Mouse (Mus musculus) CH12.LX (cell line): ENCODE results near the gene Dpf3. TPM values are rescaled to one million over a fixed set of nuclear protein-coding genes. Genes with fewer than 3 reads are reported as not detected.

Experiments used
- DNase-seq: peaks from one replicate; pipeline ENCODE4 v3.0.0-alpha.2; 2013; ENCODE audit errors: extremely low read depth
- H3K27ac ChIP-seq: 2 replicates; pipeline ENCODE4 v1.5.1; 2012; ENCODE audit warnings: low read depth, mild to moderate bottlenecking, control low read depth, moderate library complexity; ENCODE audit not compliant: insufficient read depth
- H3K27me3 ChIP-seq: replicated peaks from 2 replicates; pipeline ENCODE3; 2012; ENCODE audit warnings: inconsistent platforms
- H3K36me3 ChIP-seq, 2 experiments: replicated peaks in 1 of 2; 2 replicates each; pipeline versions ENCODE3 to v1.6.1; 2012; ENCODE audit warnings: inconsistent platforms in 1 of 2, low read length in 1 of 2, mild to moderate bottlenecking in 1 of 2, mixed read lengths in 1 of 2, moderate library complexity in 1 of 2; ENCODE audit not compliant: control insufficient read depth in 1 of 2, insufficient read depth in 1 of 2
- H3K4me1 ChIP-seq, 2 experiments: 2 replicates each; pipeline ENCODE4 v1.6.1; 2012; ENCODE audit warnings: inconsistent platforms in 1 of 2, moderate library complexity in 1 of 2; ENCODE audit not compliant: insufficient read depth in 2 of 2, control insufficient read depth in 1 of 2
- H3K4me2 ChIP-seq: 2 replicates; pipeline ENCODE4 v1.6.1; 2012; ENCODE audit warnings: low read depth, mild to moderate bottlenecking, control low read depth; ENCODE audit not compliant: poor library complexity, insufficient read depth, severe bottlenecking
- H3K4me3 ChIP-seq, 3 experiments: fragments of 150-350 bp in 1 of 3; sonication (generic) in 1 of 3; replicated peaks in 1 of 3; 2 replicates each; pipeline versions ENCODE3 to v1.5.1; 2011 to 2012; ENCODE audit warnings: low read depth in 2 of 3, low read length in 2 of 3, mild to moderate bottlenecking in 2 of 3, moderate library complexity in 2 of 3, control low read depth in 1 of 3, improper control_type of control experiment in 1 of 3, inconsistent platforms in 1 of 3, mixed read lengths in 1 of 3; ENCODE audit not compliant: poor library complexity in 1 of 3
- H3K79me2 ChIP-seq: replicated peaks from 2 replicates; pipeline ENCODE4 v1.6.1; 2012; ENCODE audit warnings: mild to moderate bottlenecking, moderate library complexity; ENCODE audit not compliant: control insufficient read depth, poor library complexity, insufficient read depth, severe bottlenecking; ENCODE audit errors: extremely low read depth
- H3K9ac ChIP-seq: 2 replicates; pipeline ENCODE4 v1.6.1; 2012; ENCODE audit warnings: low read depth, mild to moderate bottlenecking, control low read depth, moderate library complexity; ENCODE audit not compliant: insufficient read depth
- H3K9me3 ChIP-seq: replicated peaks from 2 replicates; pipeline ENCODE3; 2012; ENCODE audit warnings: low read length, inconsistent platforms, mixed read lengths
- CTCF ChIP-seq, 2 experiments: IDR thresholded peaks in 1 of 2; conservative IDR thresholded peaks in 1 of 2; 2 replicates each; pipeline ENCODE4 v1.5.1; 2011 to 2012; ENCODE audit warnings: low read depth in 2 of 2, low read length in 2 of 2, improper control_type of control experiment in 1 of 2, inconsistent platforms in 1 of 2, mild to moderate bottlenecking in 1 of 2, moderate library complexity in 1 of 2
- EP300 ChIP-seq: IDR thresholded peaks from 2 replicates; pipeline ENCODE4 v1.6.1; 2011; ENCODE audit warnings: low read length, improper control_type of control experiment
- GABPA ChIP-seq: IDR thresholded peaks from 2 replicates; pipeline ENCODE4 v1.6.1; 2012; ENCODE audit warnings: low read depth, low read length, improper control_type of control experiment, inconsistent platforms; ENCODE audit not compliant: insufficient replicate concordance
- HCFC1 ChIP-seq: IDR thresholded peaks from 2 replicates; pipeline ENCODE4 v1.6.1; 2012; ENCODE audit warnings: low read depth, mild to moderate bottlenecking, inconsistent platforms, low read length, improper control_type of control experiment
- MAFK ChIP-seq: IDR thresholded peaks from 2 replicates; pipeline ENCODE4 v1.6.1; 2011; ENCODE audit warnings: low read length, improper control_type of control experiment; ENCODE audit not compliant: insufficient replicate concordance
- MAX ChIP-seq: IDR thresholded peaks from 2 replicates; pipeline ENCODE4 v1.6.1; 2011; ENCODE audit warnings: low read length, improper control_type of control experiment
- MYC ChIP-seq: IDR thresholded peaks from 2 replicates; pipeline ENCODE4 v1.6.1; 2011; ENCODE audit warnings: low read depth, mild to moderate bottlenecking, improper control_type of control experiment, low read length
- NRF1 ChIP-seq: IDR thresholded peaks from 2 replicates; pipeline ENCODE4 v1.6.1; 2014; ENCODE audit warnings: low read depth, mild to moderate bottlenecking, inconsistent platforms, low read length, improper control_type of control experiment, moderate library complexity
- PAX5 ChIP-seq: IDR thresholded peaks from 2 replicates; pipeline ENCODE4 v1.6.1; 2012; ENCODE audit warnings: low read length, inconsistent platforms, mixed read lengths
- POLR2A ChIP-seq: IDR thresholded peaks from 2 replicates; pipeline ENCODE4 v1.6.1; 2011; ENCODE audit warnings: low read depth, mild to moderate bottlenecking, improper control_type of control experiment, low read length
- RAD21 ChIP-seq: IDR thresholded peaks from 2 replicates; pipeline ENCODE4 v1.6.1; 2011; ENCODE audit warnings: low read depth, mild to moderate bottlenecking, low read length, improper control_type of control experiment, moderate library complexity
- RCOR1 ChIP-seq: conservative IDR thresholded peaks from 2 replicates; pipeline ENCODE4 v1.6.1; 2012; ENCODE audit warnings: low read depth, mild to moderate bottlenecking, inconsistent platforms, low read length, improper control_type of control experiment
- SIN3A ChIP-seq: IDR thresholded peaks from 2 replicates; pipeline ENCODE4 v1.6.1; 2012; ENCODE audit warnings: low read length, improper control_type of control experiment, inconsistent platforms
- SMC3 ChIP-seq: IDR thresholded peaks from 2 replicates; pipeline ENCODE4 v1.6.1; 2011; ENCODE audit warnings: low read depth, low read length, improper control_type of control experiment
- USF1 ChIP-seq: IDR thresholded peaks from 2 replicates; pipeline ENCODE4 v1.6.1; 2014; ENCODE audit warnings: low read depth, mild to moderate bottlenecking, inconsistent platforms, low read length, improper control_type of control experiment
- dilution Hi-C: fragments of 300-500 bp; cut with MboI; formaldehyde crosslinking; loops from 2 replicates; pipeline ENCODE4 v1.14.3; 2020; ENCODE audit warnings: low sequenced_read_pairs; ENCODE audit not compliant: extremely low pct_unique_long_range_greater_than_20kb, extremely low pct_ligation_motif_present
- in situ Hi-C: fragments of 300-500 bp; cut with MboI; formaldehyde crosslinking; loops from 3 replicates; pipeline ENCODE4 v1.14.3; 2019; ENCODE audit warnings: low sequenced_read_pairs, low pct_ligation_motif_present, low pct_unique_long_range_greater_than_20kb, mixed read lengths
- polyA plus RNA-seq: library from polyadenylated mRNA; unstranded; fragments of >175 nt; gene quantifications from 2 replicates; pipeline ENCODE4 v1.2.1, GENCODE M21; 2012; ENCODE audit warnings: low read depth; ENCODE audit not compliant: insufficient read length
- total RNA-seq, 2 experiments: library from RNA; depleted of rRNA; stranded (reverse); fragments of 300-350 nt in 1 of 2; fragments of >200 nt in 1 of 2; gene quantifications; 2 replicates each; pipeline ENCODE4 v1.2.3; 2012 to 2014

Gene Dpf3
- total and polyA plus RNA-seq, 3 experiments, result 0.42 to 1.2 (median 1.2) TPM

GRCm38 (mm10) chr12:83475419-83475818, 12.1 kb downstream of the Dpf3 start:
- no peaks in the 10 kb centered on the region for H3K36me3 ChIP-seq
- DNase-seq, result no peak
- H3K27me3 ChIP-seq, result no peaks in the 10 kb centered on the region
- no peaks in the 10 kb centered on the region for H3K4me1 ChIP-seq
- no peaks in the 10 kb centered on the region for H3K79me2 ChIP-seq
- H3K4me3 ChIP-seq, result no peak overlapping the region
- H3K27ac ChIP-seq, result no peak overlapping the region
- no peak overlapping the region for H3K4me2 ChIP-seq
- dilution Hi-C loops, result no loop called here
- no peak for TF ChIP-seq EP300
- no peak for TF ChIP-seq RAD21
- TF ChIP-seq MAX, result no peak
- no peak for TF ChIP-seq RCOR1
- TF ChIP-seq CTCF (conservative IDR thresholded peaks at IDR 0.05 in 1 of 2, IDR thresholded peaks at IDR 0.05 in 1 of 2; ENCODE audit: low read depth in 2 of 2, low read length in 2 of 2), result no peak
- TF ChIP-seq HCFC1, result no peak
- no peak for TF ChIP-seq GABPA
- no peak for TF ChIP-seq MAFK
- TF ChIP-seq SIN3A, result no peak
- in situ Hi-C loops, result no loop called here
- no peak overlapping the region for H3K9ac ChIP-seq
- H3K9me3 ChIP-seq, result no peaks in the 10 kb centered on the region

GRCm38 (mm10) chr12:83473987-83474600, 13.4 kb downstream of the Dpf3 start:
- H3K79me2 ChIP-seq, result no peaks in the 10 kb centered on the region
- H3K27ac ChIP-seq, result no peak overlapping the region
- H3K9me3 ChIP-seq, result no peaks in the 10 kb centered on the region
- H3K9ac ChIP-seq, result no peak overlapping the region
- no peak for DNase-seq
- H3K4me2 ChIP-seq, result no peak overlapping the region
- H3K4me3 ChIP-seq, result no peak overlapping the region
- in situ Hi-C loops (no loop called here), dilution Hi-C loops (no loop called here)
- H3K36me3 ChIP-seq, result no peaks in the 10 kb centered on the region
- H3K27me3 ChIP-seq, result no peaks in the 10 kb centered on the region
- no peak for TF ChIP-seq MYC
- TF ChIP-seq SMC3, result no peak
- TF ChIP-seq RAD21, result no peak
- H3K4me1 ChIP-seq, result no peaks in the 10 kb centered on the region

GRCm38 (mm10) chr12:83471760-83472159, 15.8 kb downstream of the Dpf3 start:
- no peaks in the 10 kb centered on the region for H3K9me3 ChIP-seq
- H3K9ac ChIP-seq, result no peak overlapping the region
- in situ Hi-C loops, result no loop called here
- TF ChIP-seq RAD21 (no peak), POLR2A (no peak), NRF1 (no peak), PAX5 (no peak), SMC3 (no peak), USF1 (no peak)
- TF ChIP-seq, all 38 proteins: peak for 0
- no peak overlapping the region for H3K4me2 ChIP-seq
- DNase-seq, result no peak
- H3K4me3 ChIP-seq, result no peak overlapping the region
- H3K27me3 ChIP-seq, result no peaks in the 10 kb centered on the region
- dilution Hi-C loops, result no loop called here
- H3K4me1 ChIP-seq, result peaks cover 0 to 4% of the 10 kb centered on the region in 2 experiments; a peak in 2 of 4 replicates
- H3K79me2 ChIP-seq, result no peaks in the 10 kb centered on the region
- no peaks in the 10 kb centered on the region for H3K36me3 ChIP-seq
- H3K27ac ChIP-seq, result no peak overlapping the region
